8 mouse cellular contexts compared by ENCODE assay signal in the genomic region with DNA sequence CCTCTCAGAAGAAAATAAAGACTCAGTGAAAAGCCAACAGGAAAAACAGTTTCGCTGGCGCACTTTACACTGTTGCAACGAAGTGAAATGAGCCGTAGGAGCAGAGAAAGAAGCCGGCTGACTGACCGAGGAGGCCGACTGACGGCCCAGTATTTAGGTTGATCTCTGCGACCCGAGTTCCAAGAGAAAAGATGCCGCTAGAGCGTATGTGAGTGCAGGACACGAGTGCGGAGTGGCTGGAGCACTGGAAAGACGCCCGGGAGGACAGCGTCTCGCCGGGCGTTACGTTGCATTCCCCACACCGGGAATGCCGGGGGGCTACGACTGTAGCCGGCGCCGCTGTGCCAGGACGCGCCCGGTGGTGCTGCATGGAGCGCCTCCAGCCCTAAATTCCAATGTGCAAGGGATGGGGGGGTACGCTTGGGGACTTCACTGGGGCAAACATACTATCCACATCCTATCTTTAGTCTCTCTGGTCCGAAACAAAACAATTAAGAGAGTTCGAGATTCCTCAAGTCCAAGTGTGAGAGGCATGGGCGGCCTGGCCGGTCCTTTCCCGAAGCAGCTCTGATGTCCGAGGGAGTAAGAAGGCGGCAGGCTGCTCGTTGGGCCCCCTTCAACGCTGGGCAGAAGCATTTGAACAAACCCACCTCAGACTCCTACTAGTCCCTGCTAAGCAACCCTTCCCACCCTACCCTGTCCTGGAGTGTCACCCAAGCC. TPM values are rescaled to one million over a fixed set of nuclear protein-coding genes. Genes with fewer than 3 reads are reported as not detected.
A peak's percentile ranks its signal among the peaks of the same experiment; 100 is the strongest.
DNase-seq lines count a peak whose midpoint lies in the region; ATAC-seq lines count a peak whose summit lies in the region.

No protein-coding gene starts in this region.

- peak overlapping the region; percentile 97 for H3K4me2 ChIP-seq in heart, embryonic 12.5 days

- peaks cover 36% of the 10 kb centered on the region for H3K4me1 ChIP-seq in heart, embryonic 12.5 days (replicated peaks)

- no peaks in the 10 kb centered on the region for H3K9me3 ChIP-seq in heart, embryonic 12.5 days (replicated peaks)

- H3K4me3 ChIP-seq in heart, embryonic 12.5 days, result peak overlapping the region; percentile 81

- H3K36me3 ChIP-seq in heart, embryonic 12.5 days, result no peaks in the 10 kb centered on the region

- H3K9ac ChIP-seq in heart, embryonic 12.5 days, result peak overlapping the region; percentile 86

- under 1% methylated on average over 41 of the region's 41 CpGs for WGBS in heart, embryonic 12.5 days

- peak; percentile 72 for DNase-seq in embryo, embryonic 11 days
- no peak for DNase-seq in embryo, embryonic 10 days (ENCODE audit: low spot score)
- peak; percentile 17 for DNase-seq in adrenal gland, postnatal 25 days
- peak; percentile 57 for DNase-seq in kidney, postnatal 10 days
- DNase-seq in ovary, postnatal 14 days (ENCODE audit: low spot score), result no peak
- DNase-seq in layer of hippocampus, postnatal 36 days, result no peak

- no peak; the same call in 1 of the 2 replicates for ATAC-seq in heart, embryonic 12.5 days (ENCODE audit: insufficient number of reproducible peaks, low FRiP score)
- ATAC-seq in megakaryocyte progenitor cell, adult 5-6 weeks (replicated peaks; ENCODE audit: poor library complexity), result peak; percentile 5; the same call in 1 of the 2 replicates

- peak overlapping the region; percentile 96 for H3K27ac ChIP-seq in heart, embryonic 12.5 days (ENCODE audit: poor library complexity, severe bottlenecking)

- peaks cover 25% of the 10 kb centered on the region for H3K27me3 ChIP-seq in heart, embryonic 12.5 days (replicated peaks)

RNA-seq across cellular contexts. Expression of a gene that starts 40.1 kb away (rescaled TPM):
- 4.1 and 7.1 TPM in 2 replicates for total RNA-seq in adrenal gland, postnatal 25 days (2021)
- polyA plus RNA-seq in heart, embryonic 12.5 days (2016; fragmentation: Nextera tagmentation; extraction: Ambion mirVana), result 38.7 and 43.8 TPM in 2 replicates
- 0.54 and 4.0 TPM in 2 replicates for total RNA-seq in megakaryocyte progenitor cell, adult 5-6 weeks (2015)
- total RNA-seq in megakaryocyte progenitor cell, adult 5-6 weeks (2017), result 0.17 and 2.3 TPM in 2 replicates
- 1 to 10 TPM; 3.2 to 4.3 TPM for total RNA-seq in layer of hippocampus, postnatal 36 days (2021)

Comparison
In these comparisons a context has a peak if more than half of its experiments do, and no peak if none do; other contexts are left out.
1. DNase-seq: peak in embryo, embryonic 11 days (single experiment), adrenal gland, postnatal 25 days (single experiment) and kidney, postnatal 10 days (single experiment); none in embryo, embryonic 10 days (single experiment), ovary, postnatal 14 days (single experiment) and layer of hippocampus, postnatal 36 days (0 of 2).